Mouse (Mus musculus) hindbrain, embryonic 11.5 days (tissue): ENCODE measurements around the gene Neurl1a. TPM values are rescaled to one million over a fixed set of nuclear protein-coding genes. Genes with fewer than 3 reads are reported as not detected.
A peak's percentile ranks its signal among the peaks of the same experiment; 100 is the strongest.

ENCODE experiments used
- ATAC-seq: fragments of 200-750 bp; cut with Nextera tagmentation; 2 replicates; pipeline ENCODE4 v1.8.0; 2017; ENCODE audit warnings: mild to moderate bottlenecking, moderate TSS enrichment, moderate library complexity; ENCODE audit not compliant: low FRiP score
- DNase-seq: peaks from one replicate; pipeline ENCODE4 v3.0.0-alpha.2; 2015; ENCODE audit warnings: low spot score
- H3K27ac ChIP-seq: fragments of 300-500 bp; sonication (generic); 2 replicates; pipeline ENCODE4 v1.5.1; 2014; ENCODE audit warnings: mild to moderate bottlenecking, low read depth, low read length
- H3K27me3 ChIP-seq: fragments of 300-500 bp; sonication (generic); 2 replicates; pipeline ENCODE4 v1.6.1; 2014; ENCODE audit warnings: mild to moderate bottlenecking, low read length, moderate library complexity, mixed read lengths; ENCODE audit not compliant: control insufficient read depth, insufficient read depth
- H3K36me3 ChIP-seq: fragments of 300-500 bp; sonication (generic); 2 replicates; pipeline ENCODE4 v1.6.1; 2014; ENCODE audit warnings: mild to moderate bottlenecking, low read length, moderate library complexity, mixed read lengths; ENCODE audit not compliant: control insufficient read depth, insufficient read depth
- H3K4me1 ChIP-seq: fragments of 300-500 bp; sonication (generic); replicated peaks from 2 replicates; pipeline ENCODE4 v1.6.1; 2014; ENCODE audit warnings: low read length, mixed read lengths; ENCODE audit not compliant: control insufficient read depth, insufficient read depth
- H3K4me2 ChIP-seq: fragments of 300-500 bp; sonication (generic); replicated peaks from 2 replicates; pipeline ENCODE4 v1.6.1; 2014; ENCODE audit warnings: mild to moderate bottlenecking, low read depth, low read length
- H3K4me3 ChIP-seq: fragments of 300-500 bp; sonication (generic); 2 replicates; pipeline ENCODE4 v1.5.1; 2014; ENCODE audit warnings: low read depth, low read length
- H3K9ac ChIP-seq: fragments of 300-500 bp; sonication (generic); 2 replicates; pipeline ENCODE4 v1.6.1; 2014; ENCODE audit warnings: low read depth, low read length
- H3K9me3 ChIP-seq: fragments of 300-500 bp; sonication (generic); 2 replicates; pipeline ENCODE4 v1.6.1; 2016; ENCODE audit warnings: low read length; ENCODE audit not compliant: control insufficient read depth
- WGBS: fragments of 180-500 bp; shearing (Covaris S2); extraction: QIAGEN DNeasy Blood & Tissue Kit; methylation state at CpG from one replicate; pipeline ENCODE4 v1.1.7; 2014; 5-methylcytosine and 5-hydroxymethylcytosine counted together
- polyA plus RNA-seq: library from polyadenylated mRNA; unstranded; fragments of >200 nt; fragmentation: Nextera tagmentation; extraction: Ambion mirVana; gene quantifications from 2 replicates; pipeline ENCODE4 v1.2.1, GENCODE M21; 2014

Neurl1a gene
- polyA plus RNA-seq, 1 experiment from 2014 or later, result 3.4 TPM

DNA sequence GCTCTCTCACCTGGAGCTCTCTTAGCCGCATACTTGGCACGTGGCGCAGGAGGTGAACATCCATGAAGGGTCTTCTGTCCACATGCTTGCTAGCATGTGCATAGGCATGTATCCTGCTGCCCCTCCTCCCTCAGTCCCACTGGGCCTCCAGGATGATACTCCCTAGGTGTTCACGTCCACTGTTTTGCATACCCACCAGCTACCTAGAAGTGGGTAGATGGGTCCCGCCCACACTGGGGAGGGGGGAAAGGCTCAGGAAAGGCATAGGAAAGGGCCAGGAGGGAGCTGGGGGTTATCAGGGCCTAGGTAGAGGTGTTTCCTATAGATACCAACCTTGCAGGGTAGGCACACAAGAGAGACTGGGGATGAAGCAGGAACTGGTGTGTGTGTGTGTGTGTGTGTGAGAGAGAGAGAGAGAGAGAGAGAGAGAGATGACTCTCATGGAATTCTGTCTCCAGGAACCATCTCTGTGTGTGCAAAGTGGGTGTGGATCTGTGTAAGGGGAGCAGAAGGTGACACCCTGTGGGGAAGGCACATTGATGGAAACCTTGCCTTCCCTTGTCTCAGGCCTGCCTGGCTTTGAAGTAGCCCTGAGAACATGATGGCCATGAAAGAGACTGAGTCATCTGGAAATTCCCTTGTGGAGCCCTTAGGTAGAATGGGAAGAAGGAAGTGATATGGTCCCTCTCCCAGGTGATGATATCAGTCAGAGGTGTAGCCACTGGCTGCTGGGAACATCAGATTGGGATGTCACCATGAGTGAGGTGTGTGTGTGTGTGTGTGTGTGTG lies 53.7 kb downstream of the Neurl1a start:
- Histone ChIP-seq H3K36me3 (no peaks in the 10 kb centered on the region), H3K4me1 (peaks cover 3% of the 10 kb centered on the region; the same call in 1 of the 2 replicates), H3K27ac (no peak overlapping the region), H3K9ac (no peak overlapping the region), H3K27me3 (no peaks in the 10 kb centered on the region), H3K9me3 (no peaks in the 10 kb centered on the region), H3K4me2 (no peak overlapping the region), H3K4me3 (no peak overlapping the region)
- no peak for DNase-seq
- 76% methylated on average over 5 of the region's 5 CpGs for WGBS
- no peak for ATAC-seq

DNA sequence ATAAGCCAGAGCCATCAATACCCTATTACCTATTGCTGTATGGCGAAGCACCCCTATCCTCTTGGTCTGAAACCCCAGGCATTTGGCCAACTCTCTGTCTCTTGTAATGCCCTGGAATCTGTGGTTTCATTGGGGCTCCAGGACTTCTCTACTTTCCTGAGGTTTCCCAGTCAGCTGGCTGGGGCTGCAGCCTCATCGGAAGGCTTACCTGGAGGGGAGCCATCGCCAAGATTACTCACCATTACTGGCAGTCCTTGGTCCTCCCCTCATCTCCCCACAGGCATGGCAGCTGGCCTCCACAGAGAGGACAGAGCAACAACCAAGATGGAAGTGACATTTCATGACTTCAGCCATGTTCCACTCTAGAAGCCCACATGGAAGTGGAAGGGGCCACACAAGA lies 54.5 kb downstream of the Neurl1a start:
- H3K4me1 ChIP-seq, result peaks cover 3% of the 10 kb centered on the region; the same call in 1 of the 2 replicates
- H3K9me3 ChIP-seq, result no peaks in the 10 kb centered on the region
- 98% methylated on average over 3 of the region's 3 CpGs for WGBS
- ATAC-seq (no peak), DNase-seq (no peak)
- no peaks in the 10 kb centered on the region for H3K27me3 ChIP-seq
- H3K27ac ChIP-seq, result no peak overlapping the region
- H3K4me2 ChIP-seq, result no peak overlapping the region
- H3K9ac ChIP-seq, result no peak overlapping the region
- no peaks in the 10 kb centered on the region for H3K36me3 ChIP-seq
- no peak overlapping the region for H3K4me3 ChIP-seq

DNA sequence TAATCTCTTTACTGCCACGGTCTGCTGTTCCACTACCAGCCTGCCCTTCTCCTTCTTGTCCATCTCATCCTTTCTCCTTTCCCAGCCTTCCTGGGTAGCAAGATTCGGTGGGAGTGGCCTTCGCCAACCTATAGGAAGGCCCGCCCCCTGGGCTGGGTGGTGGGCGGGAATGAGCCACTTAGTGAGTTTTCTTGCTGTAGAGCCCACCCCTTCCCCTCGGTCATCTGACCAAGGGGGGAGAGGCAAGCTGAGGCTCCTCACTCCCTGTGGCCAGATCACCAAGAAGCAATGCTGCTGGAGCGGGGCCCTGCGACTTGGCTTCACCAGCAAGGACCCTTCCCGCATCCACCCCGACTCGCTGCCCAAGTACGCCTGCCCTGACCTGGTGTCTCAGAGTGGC lies 61.5 kb downstream of the Neurl1a start:
- H3K4me2 ChIP-seq, result peak overlapping the region; percentile 35; the same call in 1 of the 2 replicates
- peak; percentile 63 for DNase-seq
- no peak overlapping the region for H3K27ac ChIP-seq
- no peaks in the 10 kb centered on the region for H3K9me3 ChIP-seq
- H3K27me3 ChIP-seq, result no peaks in the 10 kb centered on the region
- no peak overlapping the region for H3K9ac ChIP-seq
- no peaks in the 10 kb centered on the region for H3K36me3 ChIP-seq
- peak overlapping the region; percentile 17 for H3K4me3 ChIP-seq
- no peaks in the 10 kb centered on the region for H3K4me1 ChIP-seq
- ATAC-seq, result peak; percentile 40; the same call in 1 of the 2 replicates
- WGBS, result 34% methylated on average over 12 of the region's 12 CpGs

DNA sequence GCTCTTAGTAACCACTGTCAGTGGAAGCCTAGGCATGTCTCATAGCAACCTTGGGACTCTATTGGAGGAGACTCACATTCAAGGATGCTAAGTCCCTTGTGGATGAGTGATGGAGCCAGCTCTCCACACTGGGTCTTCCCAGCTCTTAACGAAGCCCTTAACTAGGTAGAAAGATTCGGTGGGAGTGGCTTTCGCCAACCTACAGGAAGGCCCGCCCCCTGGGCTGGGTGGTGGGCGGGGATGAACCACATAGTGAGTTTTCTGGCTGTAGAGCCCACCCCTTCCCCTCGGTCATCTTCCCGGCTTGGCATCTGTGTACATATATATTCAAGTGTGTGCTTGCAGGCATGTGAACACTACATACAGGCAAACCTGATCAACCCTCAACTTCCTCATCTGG lies 62.3 kb downstream of the Neurl1a start:
- H3K4me1 ChIP-seq, result no peaks in the 10 kb centered on the region
- no peak overlapping the region for H3K4me2 ChIP-seq
- H3K27ac ChIP-seq, result no peak overlapping the region
- no peaks in the 10 kb centered on the region for H3K27me3 ChIP-seq
- ATAC-seq (no peak), DNase-seq (no peak)
- no peak overlapping the region for H3K4me3 ChIP-seq
- no peak overlapping the region for H3K9ac ChIP-seq
- H3K9me3 ChIP-seq, result no peaks in the 10 kb centered on the region
- WGBS, result 56% methylated on average over 7 of the region's 7 CpGs
- H3K36me3 ChIP-seq, result no peaks in the 10 kb centered on the region

DNA sequence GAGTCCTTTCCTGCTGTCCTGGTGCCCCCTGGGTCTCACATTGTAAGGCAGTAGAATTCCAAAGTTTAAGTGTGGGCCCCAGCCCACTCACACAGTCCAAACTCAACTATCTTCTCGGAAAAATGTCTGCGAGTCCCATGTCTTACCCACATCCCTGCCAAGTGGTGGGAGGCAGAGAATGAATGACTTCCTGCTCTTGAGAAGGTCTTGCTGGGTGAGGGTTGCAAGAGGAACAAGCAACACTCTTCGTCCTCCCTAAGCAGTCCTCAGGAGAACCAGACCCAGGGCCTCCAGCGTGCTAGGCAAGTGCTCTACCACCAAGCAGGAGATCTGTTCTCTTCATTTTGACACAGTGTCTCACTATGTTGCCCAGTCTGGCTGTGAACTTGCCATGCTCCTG lies 63.6 kb downstream of the Neurl1a start:
- no peaks in the 10 kb centered on the region for H3K9me3 ChIP-seq
- DNase-seq, result no peak
- H3K4me1 ChIP-seq, result no peaks in the 10 kb centered on the region
- 90% methylated on average over 4 of the region's 4 CpGs for WGBS
- no peak overlapping the region for H3K9ac ChIP-seq
- no peak overlapping the region for H3K27ac ChIP-seq
- H3K4me2 ChIP-seq, result no peak overlapping the region
- no peaks in the 10 kb centered on the region for H3K27me3 ChIP-seq
- no peaks in the 10 kb centered on the region for H3K36me3 ChIP-seq
- H3K4me3 ChIP-seq, result no peak overlapping the region
- no peak for ATAC-seq

DNA sequence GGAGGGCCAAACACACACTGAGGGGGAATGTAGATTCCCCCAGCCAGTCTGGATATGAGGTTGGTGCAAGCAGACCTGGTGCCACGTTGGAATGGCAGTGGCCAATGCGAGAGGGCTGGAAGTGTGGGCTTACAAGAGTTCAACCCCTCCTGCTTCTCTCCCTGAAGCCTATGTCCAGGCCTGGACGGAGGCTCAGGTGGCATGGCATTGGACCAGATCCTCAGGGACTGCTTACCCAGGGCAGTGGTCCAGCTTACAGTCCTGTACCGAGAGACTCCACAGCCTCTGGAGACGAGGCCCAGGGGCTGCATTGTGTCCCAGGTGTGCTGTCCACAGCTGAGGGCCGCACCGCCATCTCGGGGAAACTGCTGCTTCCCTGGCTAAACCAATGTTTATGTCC lies 66.9 kb downstream of the Neurl1a start:
- no peaks in the 10 kb centered on the region for H3K27me3 ChIP-seq
- no peaks in the 10 kb centered on the region for H3K9me3 ChIP-seq
- H3K27ac ChIP-seq, result no peak overlapping the region
- H3K4me1 ChIP-seq, result no peaks in the 10 kb centered on the region
- DNase-seq, result no peak
- no peak overlapping the region for H3K9ac ChIP-seq
- ATAC-seq, result no peak
- H3K4me2 ChIP-seq, result no peak overlapping the region
- no peaks in the 10 kb centered on the region for H3K36me3 ChIP-seq
- no peak overlapping the region for H3K4me3 ChIP-seq
- 83% methylated on average over 8 of the region's 8 CpGs for WGBS

DNA sequence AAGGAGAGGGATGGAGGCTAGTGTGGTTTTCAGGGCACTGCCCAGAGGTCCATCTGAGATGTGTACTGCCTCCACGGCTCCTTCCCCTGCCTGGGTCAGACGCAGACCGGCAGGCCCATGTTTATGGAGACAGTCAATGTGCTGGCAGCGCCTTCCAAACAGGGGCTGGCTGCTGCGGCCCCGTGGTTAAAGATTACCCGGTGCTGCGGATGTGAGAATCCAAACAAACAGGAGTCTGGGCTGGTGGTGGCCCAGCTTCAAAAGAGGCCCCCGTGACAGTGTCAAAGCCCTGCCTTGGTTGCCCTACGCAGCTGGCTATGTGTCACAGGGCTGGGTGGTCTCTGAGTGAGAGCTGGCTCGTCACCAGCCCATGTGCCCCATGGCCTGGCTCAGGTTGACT lies 69.2 kb downstream of the Neurl1a start:
- WGBS, result 41% methylated on average over 11 of the region's 11 CpGs
- H3K9me3 ChIP-seq, result no peaks in the 10 kb centered on the region
- H3K9ac ChIP-seq, result no peak overlapping the region
- no peaks in the 10 kb centered on the region for H3K36me3 ChIP-seq
- H3K27me3 ChIP-seq, result peaks cover 14% of the 10 kb centered on the region
- ATAC-seq (no peak), DNase-seq (no peak)
- H3K27ac ChIP-seq, result no peak overlapping the region
- H3K4me1 ChIP-seq, result no peaks in the 10 kb centered on the region
- no peak overlapping the region for H3K4me3 ChIP-seq
- H3K4me2 ChIP-seq, result no peak overlapping the region

DNA sequence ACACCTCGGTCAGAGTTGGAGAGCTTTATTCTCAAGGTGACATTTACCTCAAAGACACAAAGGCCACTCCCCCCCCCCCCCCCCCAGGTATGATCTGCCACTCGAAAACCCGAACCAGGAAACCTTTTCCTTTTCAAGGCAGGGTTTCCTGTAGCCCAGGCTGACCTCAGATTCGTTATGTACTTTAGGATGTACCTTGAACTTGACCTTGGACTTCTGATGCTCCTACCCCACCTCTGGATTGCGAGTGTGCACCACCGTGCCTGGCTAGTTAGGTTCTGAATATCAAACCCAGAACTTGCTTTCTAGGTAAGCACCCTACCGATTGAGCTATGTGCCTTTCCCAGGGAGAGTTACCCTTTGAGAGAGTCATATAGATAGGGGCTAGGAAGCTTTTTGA lies 69.7 kb downstream of the Neurl1a start:
- no peak overlapping the region for H3K4me3 ChIP-seq
- H3K4me2 ChIP-seq, result no peak overlapping the region
- no peaks in the 10 kb centered on the region for H3K36me3 ChIP-seq
- H3K9me3 ChIP-seq, result no peaks in the 10 kb centered on the region
- 82% methylated on average over 7 of the region's 7 CpGs for WGBS
- ATAC-seq (no peak), DNase-seq (no peak)
- H3K27me3 ChIP-seq, result peaks cover 19% of the 10 kb centered on the region
- no peak overlapping the region for H3K27ac ChIP-seq
- H3K9ac ChIP-seq, result no peak overlapping the region
- no peaks in the 10 kb centered on the region for H3K4me1 ChIP-seq

DNA sequence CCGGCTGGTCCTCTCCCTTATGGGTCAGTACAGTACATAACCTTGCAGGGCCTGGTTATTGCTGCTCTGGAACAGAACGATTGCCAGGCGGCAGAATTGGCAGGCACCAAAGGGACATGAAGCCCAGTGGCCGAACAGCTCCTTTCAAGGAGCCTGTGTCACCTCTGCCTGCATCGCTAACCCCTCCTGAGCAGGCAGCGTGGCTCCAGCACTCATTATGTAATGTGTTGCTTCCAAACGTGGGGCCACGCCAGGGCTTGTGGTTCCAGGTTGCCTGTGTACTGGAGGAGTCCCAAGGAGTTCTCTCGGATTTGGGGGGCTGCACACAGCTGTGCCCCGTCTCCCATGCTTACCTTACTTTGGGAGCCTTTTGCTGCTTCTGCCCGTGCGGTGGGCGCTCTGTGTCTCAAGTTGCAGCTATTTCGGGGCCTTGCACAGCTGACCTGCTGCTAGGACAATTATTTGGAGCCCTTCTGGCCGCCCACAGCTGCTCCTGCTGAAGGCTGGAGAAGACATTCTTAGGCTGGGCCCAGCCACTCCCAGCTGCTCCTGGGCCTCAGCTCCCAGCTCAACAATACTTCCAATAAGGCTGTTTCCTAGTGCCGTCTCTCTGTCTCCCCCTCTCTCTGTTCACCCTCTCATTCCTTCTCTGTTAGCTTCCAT lies 70.4 kb downstream of the Neurl1a start:
- Histone ChIP-seq H3K9me3 (no peaks in the 10 kb centered on the region), H3K27ac (no peak overlapping the region), H3K4me1 (no peaks in the 10 kb centered on the region), H3K4me3 (no peak overlapping the region), H3K27me3 (peaks cover 26% of the 10 kb centered on the region), H3K9ac (no peak overlapping the region), H3K36me3 (no peaks in the 10 kb centered on the region), H3K4me2 (no peak overlapping the region)
- no peak for ATAC-seq
- DNase-seq, result no peak
- WGBS, result 71% methylated on average over 16 of the region's 16 CpGs
